Mouse (Mus musculus): ENCODE data around the gene Mtcl1. TPM values are rescaled to one million over a fixed set of nuclear protein-coding genes. Genes with fewer than 3 reads are reported as not detected.

Gene Mtcl1
- polyA plus RNA-seq, 2 experiments = 0.08 TPM; not detected in 1

DNA sequence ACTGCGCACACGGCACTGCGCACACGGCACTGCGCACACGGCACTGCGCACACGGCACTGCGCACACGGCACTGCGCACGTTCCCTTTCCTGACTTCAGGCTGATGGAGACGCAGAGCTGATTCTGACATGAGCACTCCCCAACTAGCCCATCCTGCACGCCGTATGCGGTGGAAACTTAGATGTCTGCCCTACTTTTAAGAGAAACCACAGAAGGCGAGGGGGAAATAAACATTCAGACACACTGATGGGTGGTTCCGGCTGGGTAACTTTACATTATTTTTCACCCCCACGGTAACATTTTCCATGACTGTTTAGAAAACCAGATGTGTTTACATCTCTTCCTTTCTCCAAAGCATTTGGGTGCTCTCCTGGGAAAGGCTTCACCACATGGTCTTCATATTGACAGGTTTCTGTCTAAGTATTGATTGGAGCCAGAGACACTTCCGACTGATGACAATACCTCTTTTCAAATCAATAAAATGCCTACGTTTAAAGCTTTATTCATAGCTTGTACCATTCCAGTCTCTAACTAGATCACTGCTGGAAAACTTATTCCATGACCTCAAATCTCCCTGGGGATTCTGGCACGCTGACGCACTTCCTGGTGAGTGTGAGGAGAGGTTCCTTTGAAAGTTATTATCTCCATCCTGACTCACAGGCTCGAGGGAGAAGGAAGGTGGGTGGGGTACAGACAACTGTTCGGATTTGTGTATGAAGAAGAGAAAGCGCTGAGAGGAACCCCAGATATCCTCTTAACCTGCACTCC lies 84.8 kb downstream of the Mtcl1 start:
- H3K9me3 ChIP-seq (ENCODE audit: control insufficient read depth, low read length) = no peaks in the 10 kb centered on the region
- H3K36me3 ChIP-seq (replicated peaks; ENCODE audit: control insufficient read depth, insufficient read depth, low read depth) = no peaks in the 10 kb centered on the region
- WGBS (ENCODE audit: insufficient replicate concordance) = 71% methylated on average over 23 of the region's 26 CpGs
- no peak overlapping the region for H3K9ac ChIP-seq (replicated peaks)
- no peaks in the 10 kb centered on the region for H3K27me3 ChIP-seq (ENCODE audit: control insufficient read depth, insufficient read depth, low read length)
- no peak for TF ChIP-seq EP300 (IDR thresholded peaks at IDR 0.05; ENCODE audit: low read depth)
- no peak for TF ChIP-seq CTCF (IDR thresholded peaks at IDR 0.05; ENCODE audit: low read depth)
- no peak overlapping the region for H3K4me3 ChIP-seq (ENCODE audit: insufficient read depth in 1 of 2, low read depth in 2 of 2, low read length in 2 of 2)
- H3K4me2 ChIP-seq (ENCODE audit: low read depth) = no peak overlapping the region
- ATAC-seq (ENCODE audit: insufficient read depth) = no peak
- H3K4me1 ChIP-seq (replicated peaks; ENCODE audit: control insufficient read depth in 2 of 2, insufficient read depth in 2 of 2, low read length in 1 of 2) = no peaks in the 10 kb centered on the region
- H3K27ac ChIP-seq = no peak overlapping the region
- DNase-seq (ENCODE audit: low read depth in 3 of 3, low spot score in 3 of 3) = no peak

GRCm38 (mm10) chr17:66363852-66364524 lies 85.6 kb downstream of the Mtcl1 start:
- TF ChIP-seq CTCF (IDR thresholded peaks at IDR 0.05; ENCODE audit: low read depth) = no peak
- TF ChIP-seq EP300 (IDR thresholded peaks at IDR 0.05; ENCODE audit: low read depth) = no peak
- Histone ChIP-seq H3K27ac (no peak overlapping the region), H3K4me1 (replicated peaks; ENCODE audit: control insufficient read depth in 2 of 2, insufficient read depth in 2 of 2, low read length in 1 of 2) (no peaks in the 10 kb centered on the region), H3K36me3 (replicated peaks; ENCODE audit: control insufficient read depth, insufficient read depth, low read depth) (no peaks in the 10 kb centered on the region), H3K4me3 (ENCODE audit: insufficient read depth in 1 of 2, low read depth in 2 of 2, low read length in 2 of 2) (no peak overlapping the region), H3K4me2 (ENCODE audit: low read depth) (no peak overlapping the region), H3K9ac (replicated peaks) (no peak overlapping the region), H3K27me3 (ENCODE audit: control insufficient read depth, insufficient read depth, low read length) (no peaks in the 10 kb centered on the region), H3K9me3 (ENCODE audit: control insufficient read depth, low read length) (no peaks in the 10 kb centered on the region)
- 86% methylated on average over 33 of the region's 36 CpGs for WGBS (ENCODE audit: insufficient replicate concordance)
- DNase-seq (ENCODE audit: low read depth in 3 of 3, low spot score in 3 of 3) (no peak), ATAC-seq (ENCODE audit: insufficient read depth) (no peak)

- DNase-seq (ENCODE audit: low read depth in 3 of 3, low spot score in 3 of 3) (no peak), ATAC-seq (ENCODE audit: insufficient read depth) (no peak)
- no peak overlapping the region for H3K4me2 ChIP-seq (ENCODE audit: low read depth)
- TF ChIP-seq CTCF (IDR thresholded peaks at IDR 0.05; ENCODE audit: low read depth) (no peak), EP300 (IDR thresholded peaks at IDR 0.05; ENCODE audit: low read depth) (no peak)
- WGBS (ENCODE audit: insufficient replicate concordance) = 72% methylated on average over 15 of the region's 15 CpGs
- H3K27ac ChIP-seq = no peak overlapping the region
- no peaks in the 10 kb centered on the region for H3K4me1 ChIP-seq (replicated peaks; ENCODE audit: control insufficient read depth in 2 of 2, insufficient read depth in 2 of 2, low read length in 1 of 2)
- H3K27me3 ChIP-seq (ENCODE audit: control insufficient read depth, insufficient read depth, low read length) = no peaks in the 10 kb centered on the region
- no peaks in the 10 kb centered on the region for H3K36me3 ChIP-seq (replicated peaks; ENCODE audit: control insufficient read depth, insufficient read depth, low read depth)
- no peaks in the 10 kb centered on the region for H3K9me3 ChIP-seq (ENCODE audit: control insufficient read depth, low read length)
- no peak overlapping the region for H3K9ac ChIP-seq (replicated peaks)
- H3K4me3 ChIP-seq (ENCODE audit: insufficient read depth in 1 of 2, low read depth in 2 of 2, low read length in 2 of 2) = no peak overlapping the region
Observed at GRCm38 (mm10) chr17:66362287-66363016, 87.1 kb downstream of the Mtcl1 start.

DNA sequence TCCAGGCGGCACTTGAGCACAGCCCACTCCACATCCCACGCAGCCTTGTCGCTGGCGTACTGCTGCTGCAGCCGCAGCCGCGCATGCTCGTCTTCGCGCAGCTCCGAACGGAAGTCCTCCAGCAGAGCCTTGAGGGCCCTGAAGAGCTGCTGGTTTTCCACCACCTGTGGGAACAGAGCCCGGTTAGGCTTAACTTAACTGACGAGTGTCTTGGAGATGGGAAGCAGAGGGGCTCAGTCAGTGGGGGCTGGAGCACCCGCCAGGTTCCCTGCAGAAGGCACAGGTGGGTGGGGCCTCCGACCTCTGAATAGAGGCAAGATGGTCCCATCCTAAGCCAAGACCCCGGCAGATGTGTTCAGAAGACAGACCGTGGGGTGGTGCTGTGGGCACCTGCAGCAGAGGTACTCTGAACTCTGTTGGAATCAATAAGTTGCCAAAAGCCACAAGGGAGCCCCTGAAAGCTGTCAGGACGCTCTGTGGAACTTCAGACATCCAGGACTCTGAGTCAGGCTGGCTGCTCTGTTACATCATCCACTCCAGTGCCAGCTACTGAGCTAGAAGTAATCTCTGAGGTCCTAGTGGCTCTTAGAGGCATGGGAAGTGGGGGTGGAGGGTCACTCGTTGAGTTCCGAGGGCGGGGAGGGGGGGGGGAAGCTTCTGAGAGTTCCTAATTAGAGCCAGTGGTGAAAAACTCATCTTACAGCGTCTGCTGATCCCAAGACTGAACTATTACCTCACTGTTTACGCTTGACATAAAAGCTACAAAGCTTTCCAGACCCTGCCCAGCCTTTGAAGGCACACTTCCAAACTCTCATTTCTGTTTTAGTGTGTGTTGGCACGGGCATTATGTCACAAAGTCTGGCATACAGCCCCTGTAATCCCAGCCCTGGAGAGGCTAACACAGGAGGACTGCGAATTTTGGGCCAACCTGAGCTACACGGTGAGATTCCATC lies 91.2 kb downstream of the Mtcl1 start:
- Histone ChIP-seq H3K27me3 (ENCODE audit: control insufficient read depth, insufficient read depth, low read length) (no peaks in the 10 kb centered on the region), H3K36me3 (replicated peaks; ENCODE audit: control insufficient read depth, insufficient read depth, low read depth) (no peaks in the 10 kb centered on the region), H3K4me2 (ENCODE audit: low read depth) (no peak overlapping the region), H3K4me3 (ENCODE audit: insufficient read depth in 1 of 2, low read depth in 2 of 2, low read length in 2 of 2) (no peak overlapping the region), H3K4me1 (replicated peaks; ENCODE audit: control insufficient read depth in 2 of 2, insufficient read depth in 2 of 2, low read length in 1 of 2) (peaks cover 0 to 3% of the 10 kb centered on the region in 2 experiments; a peak in 2 of 4 replicates), H3K9me3 (ENCODE audit: control insufficient read depth, low read length) (no peaks in the 10 kb centered on the region), H3K27ac (no peak overlapping the region), H3K9ac (replicated peaks) (no peak overlapping the region)
- TF ChIP-seq CTCF (IDR thresholded peaks at IDR 0.05; ENCODE audit: low read depth) (no peak), EP300 (IDR thresholded peaks at IDR 0.05; ENCODE audit: low read depth) (no peak)
- no peak for DNase-seq (ENCODE audit: low read depth in 3 of 3, low spot score in 3 of 3)
- no peak for ATAC-seq (ENCODE audit: insufficient read depth)
- 59% methylated on average over 27 of the region's 27 CpGs for WGBS (ENCODE audit: insufficient replicate concordance)

Measured in liver, embryonic 14.5 days (tissue).